Mouse (Mus musculus) hindlimb bud, embryonic 11.5 days (tissue): Measurements from ENCODE around the gene Adam22.
"Not testable (repeated sequence)": the region's sequence is repeated elsewhere in the genome, so short reads cannot be mapped to it uniquely, and the experiment has no call there.

ENCODE experiments used
- DNase-seq: peaks from one replicate; pipeline ENCODE4 v3.0.0-alpha.2; 2012; ENCODE audit warnings: low read depth, low spot score; ENCODE audit errors: extremely low spot score

Adam22 gene

DNA sequence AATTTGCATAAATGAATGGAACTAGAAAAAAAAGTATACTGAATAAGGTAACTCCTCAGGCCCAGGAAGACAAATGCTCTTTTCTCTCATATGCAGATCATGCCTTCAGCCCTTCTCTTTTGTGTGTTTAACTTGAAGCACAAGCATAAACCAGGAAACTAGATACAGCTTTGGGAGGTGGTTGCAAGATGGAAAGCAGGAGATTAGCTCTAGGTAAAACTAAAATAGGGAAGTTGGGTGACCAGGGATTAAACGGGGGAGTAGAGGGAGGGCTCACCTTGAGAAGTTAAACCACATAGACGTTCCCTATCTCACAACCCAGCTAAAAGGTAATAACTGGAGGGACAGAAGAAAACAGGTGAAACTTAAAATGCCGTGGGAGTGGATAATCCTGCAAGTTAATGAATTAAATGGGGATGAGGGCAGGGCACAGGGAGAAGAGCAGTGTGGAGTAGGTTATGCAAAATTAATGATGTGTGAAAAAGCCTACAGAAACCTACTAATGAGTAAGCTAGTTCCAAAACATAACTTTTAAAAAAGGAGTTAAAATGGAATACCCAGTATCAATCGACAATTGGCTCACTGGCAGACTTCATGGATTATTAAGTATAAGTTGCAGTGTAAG, 40.2 kb downstream of the Adam22 start:
- DNase-seq = no peak

DNA sequence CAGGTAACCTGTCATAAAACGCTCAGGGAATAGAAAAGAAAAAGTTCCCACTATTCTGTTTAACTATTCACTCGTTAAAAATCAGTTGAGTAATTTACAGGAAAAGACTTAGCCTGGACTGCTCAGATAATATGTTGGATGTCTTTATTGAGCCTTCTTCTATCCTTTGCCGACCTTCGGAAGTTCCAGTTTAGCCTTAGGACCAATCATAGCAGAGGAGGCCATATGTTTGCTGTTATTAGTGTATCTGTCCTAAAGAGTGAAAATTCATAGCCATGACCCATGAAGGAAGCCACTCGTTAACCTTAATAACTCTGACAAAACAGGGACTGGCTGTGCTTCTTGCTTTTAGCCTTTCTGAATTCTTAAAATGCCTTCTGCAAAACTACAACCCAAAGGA, 41.3 kb downstream of the Adam22 start:
- no peak for DNase-seq

DNA sequence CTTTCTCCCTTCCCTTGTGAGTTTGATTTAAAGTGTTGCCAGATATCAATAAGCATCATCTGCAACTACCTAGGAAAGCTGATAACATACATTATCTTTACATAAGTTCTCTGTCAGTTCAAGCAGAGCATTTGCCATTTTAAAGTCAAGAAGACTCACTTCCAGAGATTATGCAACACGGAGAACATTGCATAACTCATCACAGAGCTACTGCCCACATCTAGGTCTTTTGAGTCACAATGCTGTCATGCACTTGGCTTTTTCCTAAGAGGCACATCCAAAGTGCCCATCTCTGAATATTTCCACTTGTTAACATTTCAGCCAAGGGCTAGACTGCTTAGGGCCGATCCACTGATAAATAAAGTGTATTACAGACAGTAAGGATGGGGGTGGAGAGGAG, 55.6 kb downstream of the Adam22 start:
- no peak for DNase-seq

DNA sequence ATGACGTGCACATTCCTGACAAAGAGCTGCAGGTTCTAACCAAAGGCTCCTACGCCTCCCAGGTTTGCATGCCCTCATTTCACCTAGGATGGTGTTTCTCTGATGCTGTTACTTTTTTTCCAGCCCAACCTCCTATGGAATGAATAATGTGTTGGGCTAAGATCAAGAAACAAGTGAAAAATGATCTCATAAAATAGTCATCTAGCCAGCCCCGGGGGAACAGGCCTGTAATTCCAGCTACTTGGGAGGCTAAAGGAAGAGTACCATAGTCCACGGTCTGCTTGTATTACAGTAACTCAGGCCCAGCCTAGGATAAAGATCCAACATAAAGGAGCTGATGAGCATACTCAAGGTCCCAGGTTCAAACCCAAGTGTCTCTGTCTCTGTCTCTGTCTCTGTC, 57.1 kb downstream of the Adam22 start:
- DNase-seq = no peak

DNA sequence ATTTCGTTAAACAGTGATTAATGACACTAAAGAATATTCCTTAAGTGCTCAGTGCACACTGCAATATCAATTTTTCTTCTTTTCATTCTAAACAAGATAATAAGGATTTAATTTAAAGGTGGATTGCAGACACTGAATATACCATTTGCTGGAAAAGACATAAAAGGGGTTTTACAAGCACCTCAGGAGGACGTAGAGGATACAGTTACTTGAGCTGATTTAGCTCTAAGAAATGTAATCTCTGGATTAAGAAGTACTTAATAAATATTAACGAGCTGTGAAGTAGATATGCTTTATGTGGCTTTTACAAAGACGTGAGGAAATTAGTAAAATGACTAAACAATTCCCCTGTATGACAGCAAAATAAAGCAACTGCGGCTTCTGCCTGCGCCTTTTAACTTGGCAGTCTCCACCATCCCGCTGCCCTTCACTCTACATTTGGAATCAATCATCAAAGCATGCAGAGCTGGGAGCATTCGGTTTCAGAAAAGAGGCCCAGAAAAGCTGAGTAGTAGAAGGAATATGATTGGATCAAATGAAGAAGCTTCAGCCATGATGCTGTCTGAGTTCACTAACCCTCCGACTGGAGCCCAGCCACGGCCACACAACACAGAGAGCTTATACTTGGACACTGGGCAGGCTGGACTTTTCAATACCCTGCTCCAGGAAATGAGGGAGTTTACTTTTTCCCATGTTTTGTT, 70.1 kb downstream of the Adam22 start:
- no peak for DNase-seq

DNA sequence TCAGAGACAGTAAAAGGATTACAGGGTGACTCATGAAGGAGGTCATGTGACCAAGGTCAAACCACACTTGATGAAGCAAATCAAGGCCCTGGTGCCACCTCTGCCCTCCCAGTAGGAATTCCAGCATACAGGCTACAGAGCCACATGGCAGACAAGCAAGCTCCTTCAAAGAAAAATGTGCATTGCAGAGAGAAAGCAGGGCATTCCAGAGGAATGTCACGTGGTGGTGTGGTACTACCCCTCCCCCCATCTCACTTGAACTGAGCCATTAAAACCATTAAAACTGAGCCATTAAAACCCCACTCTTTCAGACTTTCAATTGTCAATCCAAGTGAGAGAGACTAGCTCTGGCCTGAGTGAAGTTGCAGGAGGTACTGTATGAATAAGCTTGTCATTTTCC, 74.7 kb downstream of the Adam22 start:
- no peak for DNase-seq

DNA sequence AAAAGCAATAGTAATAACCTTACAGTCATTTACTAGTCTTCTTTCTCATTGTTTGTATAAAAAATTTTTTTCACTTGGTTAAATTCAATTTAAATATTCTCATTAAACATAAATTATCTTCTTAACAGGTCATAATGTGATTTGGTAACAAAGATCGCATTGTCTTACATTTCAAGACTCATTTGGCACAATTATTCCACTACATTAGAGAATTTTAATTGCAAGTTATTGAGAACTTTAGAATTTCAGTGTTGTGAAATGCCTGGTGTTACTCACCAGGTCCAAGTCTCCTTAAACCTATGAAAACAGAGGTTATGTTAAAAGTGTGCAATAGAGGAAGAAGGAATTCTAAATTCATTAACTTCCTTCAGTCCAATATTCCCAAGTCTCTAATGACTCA, 76.5 kb downstream of the Adam22 start:
- DNase-seq = no peak

DNA sequence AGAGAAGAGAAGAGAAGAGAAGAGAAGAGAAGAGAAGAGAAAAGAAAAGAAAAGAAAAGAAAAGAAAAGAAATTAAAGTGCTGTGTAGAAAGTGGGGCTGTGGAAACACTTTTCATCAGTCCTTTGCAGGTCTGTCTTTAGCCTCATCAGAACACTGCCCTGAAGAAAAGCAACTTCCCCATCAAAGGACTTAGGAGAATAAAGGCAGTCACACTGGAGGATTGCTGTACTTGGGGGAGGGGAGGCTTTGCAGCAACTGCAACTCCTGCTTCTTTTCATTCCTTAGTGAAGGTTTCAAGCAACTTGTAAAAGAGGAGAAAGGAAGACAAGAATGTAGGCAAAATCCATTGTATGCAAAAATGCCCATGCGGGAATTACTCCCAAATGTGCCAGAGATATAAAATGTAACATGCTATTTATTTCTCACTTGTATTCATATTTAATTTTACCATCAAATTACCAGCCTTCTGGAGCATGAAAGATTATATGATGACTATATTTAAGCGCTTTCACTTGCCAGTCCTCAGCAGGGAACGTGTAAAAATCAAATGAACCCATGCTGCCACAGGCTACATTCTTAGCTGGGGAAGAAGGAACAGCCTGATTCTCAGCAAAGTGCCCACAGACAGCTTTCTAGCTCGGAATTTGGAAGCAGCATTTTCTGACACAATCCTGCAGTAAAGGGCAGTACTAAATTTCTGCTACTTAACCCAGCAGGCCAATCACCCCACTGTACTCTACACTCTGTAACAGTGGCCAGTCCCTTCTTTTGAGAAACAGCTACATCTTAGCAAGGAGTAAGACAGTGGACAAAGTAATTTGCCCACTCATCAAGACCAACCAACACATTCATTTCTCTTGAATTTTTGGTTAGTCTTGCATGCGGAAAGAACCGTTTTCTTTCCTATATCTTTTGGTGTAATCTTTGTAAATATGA, 78.0 kb downstream of the Adam22 start:
- no peak for DNase-seq

DNA sequence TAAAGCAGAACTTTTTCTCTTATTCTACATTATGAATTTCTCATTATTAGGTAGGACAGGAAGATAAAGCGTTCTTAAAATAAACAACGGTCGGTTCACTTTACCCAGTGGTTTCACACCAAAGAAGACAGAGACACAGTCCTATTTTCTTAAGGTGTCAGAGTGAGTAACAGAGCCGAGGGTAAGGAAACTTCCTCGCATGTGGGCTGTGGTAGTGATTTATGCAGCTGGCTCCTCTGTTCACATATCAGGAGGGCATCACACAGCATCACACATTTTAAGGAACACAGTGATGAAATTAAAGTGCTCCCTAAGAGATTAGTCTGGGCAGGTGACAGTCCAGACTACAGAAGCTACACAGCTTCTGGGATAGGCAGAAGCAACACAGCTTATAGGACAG, 83.8 kb downstream of the Adam22 start:
- DNase-seq = no peak

DNA sequence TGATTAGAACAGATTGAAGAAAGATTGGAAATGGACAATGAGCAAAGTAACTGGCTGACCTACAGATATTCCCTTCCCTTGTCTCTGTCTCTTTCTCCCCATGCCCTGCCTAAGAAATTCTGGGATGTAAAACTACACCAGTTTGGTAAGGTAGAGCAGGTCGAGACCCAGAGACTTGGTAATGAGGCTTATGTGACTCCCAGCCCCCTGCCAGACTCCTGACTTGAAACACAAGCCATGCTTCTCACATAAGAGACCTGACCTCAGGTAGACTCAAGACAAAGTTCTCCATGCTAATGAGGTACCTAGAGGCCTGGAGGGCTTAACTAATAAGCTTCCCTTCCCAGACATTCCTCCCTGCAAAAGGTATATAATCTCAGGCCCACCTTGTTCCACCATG, 91.8 kb downstream of the Adam22 start:
- DNase-seq = no peak

DNA sequence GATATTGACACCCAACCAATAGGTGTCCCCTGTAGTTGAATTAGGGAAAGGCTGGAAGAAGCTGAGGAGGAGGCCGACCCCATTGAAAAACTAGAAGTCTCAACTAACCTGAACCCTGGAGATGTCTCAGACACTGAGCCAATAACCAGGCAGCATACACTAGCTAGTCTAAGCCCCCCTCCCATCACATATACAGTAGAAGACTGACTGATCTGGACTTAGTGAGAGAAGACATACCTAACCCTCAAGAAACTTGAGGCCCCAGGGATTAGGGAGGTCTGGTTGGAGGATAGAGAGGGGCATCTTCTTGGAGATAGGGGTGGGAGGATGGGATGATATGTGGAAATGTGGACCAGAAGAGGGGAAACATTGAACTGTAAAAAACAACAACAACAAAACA, 110.6 kb downstream of the Adam22 start:
- DNase-seq = no peak

DNA sequence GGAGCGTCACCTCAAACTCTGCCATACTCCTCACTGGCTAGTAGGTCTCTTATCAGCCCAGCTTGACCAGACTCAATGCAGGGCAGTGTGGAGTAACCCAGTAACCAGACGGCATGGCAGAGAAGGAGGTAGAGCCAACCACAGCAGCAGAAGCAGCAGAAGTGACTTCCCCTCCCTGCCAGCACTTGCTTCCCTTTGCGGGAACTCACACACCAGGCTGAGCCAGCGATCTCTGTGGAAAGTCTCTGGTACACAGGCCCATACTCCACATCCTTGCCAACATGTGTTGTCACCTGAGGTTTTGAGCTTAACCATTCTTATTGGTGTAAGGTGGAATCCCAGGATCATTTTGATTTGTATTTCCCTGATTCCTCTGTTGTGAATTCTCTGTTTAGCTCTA, 111.5 kb downstream of the Adam22 start:
- no peak for DNase-seq

DNA sequence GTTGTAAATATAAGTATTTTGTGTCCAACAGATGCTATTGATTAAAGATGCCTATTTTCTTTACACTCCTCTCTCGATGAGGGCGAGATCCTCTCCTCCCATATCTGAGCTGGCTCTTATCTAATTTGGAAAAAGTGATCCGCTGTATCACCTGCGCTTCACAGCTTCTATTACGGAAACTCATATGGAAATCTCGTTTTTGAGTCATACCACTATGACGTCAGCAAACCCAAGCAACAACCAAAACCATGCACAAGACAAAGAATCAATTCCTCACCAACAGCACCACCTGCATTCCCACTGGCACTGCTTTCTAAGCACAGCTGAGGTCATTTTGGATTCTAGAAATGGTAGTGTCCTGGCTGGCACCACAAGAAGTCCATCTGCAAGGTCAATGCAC, 123.3 kb downstream of the Adam22 start:
- DNase-seq = no peak

DNA sequence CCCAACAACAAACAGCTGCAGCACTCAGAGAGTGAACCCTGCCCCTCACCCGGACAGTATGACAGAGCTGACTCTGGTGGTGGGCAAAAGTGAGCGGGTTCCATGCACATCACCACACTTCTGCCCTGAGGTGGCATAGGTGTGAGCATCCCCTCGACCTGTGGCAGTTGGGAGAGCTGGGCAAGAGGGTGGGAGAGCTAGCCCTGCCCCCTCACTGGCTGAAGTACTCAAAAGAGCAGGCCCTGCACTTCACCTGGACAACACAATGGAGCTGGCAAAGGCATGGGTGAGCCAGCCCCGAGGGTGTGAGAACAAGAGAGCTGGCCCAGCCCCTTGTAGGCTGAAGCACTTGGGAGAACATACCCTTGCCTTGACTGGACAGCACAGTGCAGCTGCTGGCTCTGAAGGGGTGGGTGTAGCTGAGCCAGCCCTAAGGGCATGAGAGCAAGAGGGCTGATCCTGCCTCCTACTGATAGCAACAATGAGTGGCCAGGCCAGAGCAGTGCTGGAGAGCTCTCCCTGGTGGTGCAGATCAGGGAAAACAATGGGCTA, 124.8 kb downstream of the Adam22 start:
- no peak for DNase-seq

DNA sequence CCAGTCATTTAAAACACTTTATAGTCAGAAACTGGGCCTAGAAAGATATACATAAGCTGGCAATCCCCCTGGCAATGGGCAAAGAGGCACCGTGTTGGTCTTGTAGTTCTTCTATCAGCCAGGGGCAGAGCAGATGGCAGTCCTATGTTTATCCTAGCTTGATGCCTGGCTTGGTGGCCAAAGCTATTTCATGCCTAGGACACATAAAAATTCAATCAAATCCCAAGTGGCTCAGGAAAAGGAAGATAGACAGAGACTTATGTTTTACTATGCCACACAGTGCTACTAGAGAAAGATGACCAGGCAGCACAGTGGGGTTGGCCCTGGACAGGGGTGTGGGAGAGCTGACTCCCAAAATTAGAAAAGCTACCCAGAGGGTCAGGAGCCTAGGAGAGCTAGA, 125.3 kb downstream of the Adam22 start:
- no peak for DNase-seq

DNA sequence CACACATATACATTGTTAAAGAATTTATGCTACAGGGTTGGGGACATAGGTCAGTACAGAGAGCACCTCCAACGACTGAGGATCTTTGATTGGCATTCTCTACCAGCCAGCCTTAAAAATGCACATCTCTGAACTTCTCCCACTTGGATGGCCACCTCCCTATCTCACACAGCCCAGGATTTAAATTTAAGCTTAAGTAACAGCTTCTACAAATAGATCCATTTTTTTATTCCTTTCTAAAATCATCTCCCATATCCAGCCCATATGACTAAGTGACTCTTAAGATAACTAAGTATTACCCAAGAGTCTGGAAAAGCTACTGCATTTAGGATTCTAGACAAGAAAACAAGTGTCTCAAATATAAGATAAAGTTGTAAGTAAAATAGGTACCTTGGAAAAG, 140.9 kb downstream of the Adam22 start:
- DNase-seq = no peak

DNA sequence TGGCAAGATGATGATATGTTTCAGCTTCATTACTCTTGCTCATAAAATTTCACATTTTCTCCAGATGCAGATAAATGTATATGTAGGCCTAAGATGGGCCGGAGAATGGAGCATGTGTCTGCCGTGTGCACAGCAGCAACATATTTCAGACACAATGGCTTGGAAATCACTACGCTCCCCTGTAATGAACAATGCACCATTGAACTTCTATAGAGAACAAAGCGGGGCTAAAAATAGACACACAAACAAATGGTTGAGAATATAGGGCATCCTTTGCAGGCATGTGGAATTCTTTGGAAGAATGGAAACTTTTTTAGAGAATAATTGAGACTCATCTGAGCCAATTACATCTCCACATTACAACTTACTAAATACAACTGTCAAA, 143.6 kb downstream of the Adam22 start:
- DNase-seq = no peak

DNA sequence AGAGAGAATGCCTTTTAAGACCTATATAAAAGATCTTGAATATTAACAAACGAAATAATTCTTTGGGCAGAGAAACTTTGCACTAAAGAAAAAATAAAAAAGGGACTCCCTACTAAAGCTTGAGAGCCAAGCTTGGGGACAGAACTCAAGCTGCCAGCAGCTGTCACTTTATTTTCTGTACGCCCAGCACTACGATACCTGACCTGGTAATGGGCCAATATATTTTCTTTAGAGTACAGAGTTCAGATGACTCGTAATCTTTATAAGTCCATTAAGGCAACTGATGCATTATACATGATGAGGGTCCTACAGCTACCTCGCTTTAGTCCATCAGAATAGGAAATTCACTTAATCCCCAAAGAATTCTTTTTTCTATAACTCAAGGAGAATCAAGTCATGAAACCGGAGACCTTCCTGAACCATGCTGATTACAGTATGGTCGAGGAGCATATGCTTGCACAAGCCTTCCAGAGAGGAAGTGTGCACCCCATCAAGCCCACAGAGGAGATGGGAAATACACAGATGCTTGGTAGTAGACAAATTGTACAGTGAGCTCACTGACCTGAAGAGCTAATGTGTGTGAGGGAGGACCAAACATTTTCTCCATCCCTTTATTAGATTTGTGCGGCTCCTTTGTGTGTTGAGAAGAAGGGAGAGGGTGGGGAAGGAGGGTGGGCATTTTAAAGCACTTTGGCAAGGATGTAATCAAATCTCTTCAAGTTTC, 144.2 kb downstream of the Adam22 start:
- DNase-seq = no peak

DNA sequence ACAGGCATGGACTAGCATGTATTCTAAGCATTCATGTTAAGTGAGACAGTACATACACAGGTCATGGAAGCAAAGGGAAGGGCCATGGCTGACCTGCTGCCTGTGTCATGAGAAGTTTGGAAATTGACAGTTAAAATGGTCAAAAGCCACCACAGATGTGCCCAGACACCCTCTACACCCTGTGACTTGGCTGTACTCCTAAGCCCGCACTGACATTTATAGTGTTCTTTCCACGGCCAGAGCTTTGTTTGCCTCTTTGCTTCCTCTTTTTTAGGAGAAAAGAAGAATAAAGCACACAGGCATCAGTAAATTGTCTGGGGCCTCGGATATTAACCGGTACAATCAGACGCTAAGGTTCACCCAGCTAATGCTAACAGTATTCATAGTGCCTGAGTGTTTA, 146.3 kb downstream of the Adam22 start:
- DNase-seq = no peak

DNA sequence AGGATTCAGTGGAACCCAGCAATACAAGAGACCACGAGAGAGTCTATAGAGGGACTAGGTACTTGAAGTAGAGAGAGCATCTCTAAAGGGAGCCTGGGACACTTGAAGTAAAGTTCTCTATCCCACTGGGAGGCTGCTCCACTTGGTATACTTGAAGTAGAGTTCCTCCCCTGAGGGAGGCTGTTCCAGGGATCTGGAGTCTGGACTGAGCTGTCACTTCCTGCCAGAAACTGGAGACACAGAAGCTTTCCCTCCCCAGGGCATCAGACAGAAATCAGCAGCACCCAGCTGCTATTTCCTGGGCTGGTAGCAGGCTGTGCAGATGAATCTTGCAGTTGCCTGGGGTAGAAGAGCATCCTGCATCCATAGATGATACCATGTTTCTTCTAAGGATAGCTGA, 152.1 kb downstream of the Adam22 start:
- no peak for DNase-seq

DNA sequence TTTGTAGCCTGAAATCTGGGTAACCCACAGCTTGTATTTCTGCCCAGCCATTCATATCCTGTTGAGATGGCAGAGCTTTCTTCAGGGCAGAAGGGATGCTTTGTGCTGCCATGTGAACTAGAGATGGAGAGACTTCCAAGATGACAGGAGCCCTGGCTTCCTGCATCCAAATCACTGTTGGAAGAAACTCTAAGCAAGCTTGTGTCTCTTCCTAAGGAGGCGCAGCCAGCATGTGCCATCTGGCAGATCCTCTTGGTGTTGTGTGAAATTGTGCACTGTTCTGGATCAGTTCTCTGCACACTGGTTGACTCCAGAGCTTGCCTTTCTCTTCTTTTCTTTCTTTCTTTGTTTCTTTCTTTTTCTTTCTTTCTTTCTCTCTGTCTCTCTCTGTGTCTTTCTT, 183.0 kb downstream of the Adam22 start:
- not testable (repeated sequence) for DNase-seq
